Mouse (Mus musculus) intestine, postnatal 0 days (tissue): ENCODE results near the gene Ipo8. TPM values are rescaled to one million over a fixed set of nuclear protein-coding genes. Genes with fewer than 3 reads are reported as not detected.

Source experiments
- ATAC-seq: fragments of 200-750 bp; cut with Nextera tagmentation; 2 replicates; pipeline ENCODE4 v1.8.0; 2017; ENCODE audit warnings: mild to moderate bottlenecking, moderate TSS enrichment, moderate library complexity
- H3K27ac ChIP-seq: fragments of 300-500 bp; sonication (generic); 2 replicates; pipeline ENCODE4 v1.5.1; 2014; ENCODE audit warnings: mild to moderate bottlenecking, low read depth, low read length, moderate library complexity
- H3K27me3 ChIP-seq: fragments of 300-500 bp; sonication (generic); replicated peaks from 2 replicates; pipeline ENCODE4 v1.6.1; 2014; ENCODE audit warnings: low read length, mixed read lengths; ENCODE audit not compliant: control insufficient read depth, insufficient read depth
- H3K36me3 ChIP-seq: fragments of 300-500 bp; sonication (generic); 2 replicates; pipeline ENCODE4 v1.6.1; 2014; ENCODE audit warnings: mild to moderate bottlenecking, moderate library complexity; ENCODE audit not compliant: control insufficient read depth, insufficient read depth
- H3K4me1 ChIP-seq: fragments of 300-500 bp; sonication (generic); replicated peaks from 2 replicates; pipeline ENCODE4 v1.6.1; 2014; ENCODE audit warnings: antibody characterized with exemption, low read length, mixed read lengths; ENCODE audit not compliant: control insufficient read depth, insufficient read depth
- H3K4me2 ChIP-seq: fragments of 300-500 bp; sonication (generic); replicated peaks from 2 replicates; pipeline ENCODE4 v1.6.1; 2014; ENCODE audit warnings: low read depth, mild to moderate bottlenecking, moderate library complexity
- H3K4me3 ChIP-seq: fragments of 300-500 bp; sonication (generic); 2 replicates; pipeline ENCODE4 v1.5.1; 2014; ENCODE audit warnings: low read depth, low read length
- H3K9ac ChIP-seq: fragments of 300-500 bp; sonication (generic); 2 replicates; pipeline ENCODE4 v1.6.1; 2014; ENCODE audit warnings: mild to moderate bottlenecking, low read depth, low read length
- H3K9me3 ChIP-seq: fragments of 300-500 bp; sonication (generic); 2 replicates; pipeline ENCODE4 v1.6.1; 2016; ENCODE audit warnings: mixed run types; ENCODE audit not compliant: control insufficient read depth
- CTCF ChIP-seq: sonication (generic); IDR thresholded peaks from 2 replicates; pipeline ENCODE4 v1.5.1; 2016; ENCODE audit warnings: low read depth, mild to moderate bottlenecking, control low read depth, antibody characterized with exemption, moderate library complexity
- WGBS: fragments of 180-500 bp; shearing (Covaris S2); extraction: QIAGEN DNeasy Blood & Tissue Kit; methylation state at CpG from one replicate; pipeline ENCODE4 v1.1.7; 2014; 5-methylcytosine and 5-hydroxymethylcytosine counted together
- polyA plus RNA-seq: library from polyadenylated mRNA; unstranded; fragments of >200 nt; fragmentation: Nextera tagmentation; extraction: Ambion mirVana; gene quantifications from 2 replicates; pipeline ENCODE4 v1.2.1, GENCODE M21; 2015

The Ipo8 gene
- polyA plus RNA-seq, 1 experiment from 2014 or later = 16.5 TPM

- TF ChIP-seq CTCF = no peak
- no peaks in the 10 kb centered on the region for H3K4me1 ChIP-seq
- no peaks in the 10 kb centered on the region for H3K9me3 ChIP-seq
- no peak overlapping the region for H3K4me2 ChIP-seq
- peaks cover 55% of the 10 kb centered on the region for H3K36me3 ChIP-seq
- no peak for ATAC-seq
- no peaks in the 10 kb centered on the region for H3K27me3 ChIP-seq
- no peak overlapping the region; the same call in 1 of the 2 replicates for H3K27ac ChIP-seq
- H3K9ac ChIP-seq = no peak overlapping the region
- no peak overlapping the region for H3K4me3 ChIP-seq
- WGBS = 86% methylated on average over 2 of the region's 2 CpGs
Observed at GRCm38 (mm10) chr6:148795145-148795544, 36.1 kb downstream of the Ipo8 start.

GRCm38 (mm10) chr6:148789010-148789673, 42.1 kb downstream of the Ipo8 start:
- TF ChIP-seq CTCF = no peak

GRCm38 (mm10) chr6:148786186-148786585, 45.1 kb downstream of the Ipo8 start:
- no peak overlapping the region for H3K27ac ChIP-seq
- no peak for TF ChIP-seq CTCF
- WGBS = 85% methylated on average over 5 of the region's 5 CpGs
- H3K36me3 ChIP-seq = peaks cover 68% of the 10 kb centered on the region
- no peaks in the 10 kb centered on the region for H3K27me3 ChIP-seq
- no peak for ATAC-seq
- no peak overlapping the region for H3K4me3 ChIP-seq
- H3K4me1 ChIP-seq = no peaks in the 10 kb centered on the region
- H3K9me3 ChIP-seq = no peaks in the 10 kb centered on the region
- no peak overlapping the region for H3K4me2 ChIP-seq
- no peak overlapping the region for H3K9ac ChIP-seq

More at GRCm38 (mm10) chr6:148789010-148789673, 42.1 kb downstream of the Ipo8 start:
- Histone ChIP-seq H3K9ac (no peak overlapping the region), H3K4me1 (no peaks in the 10 kb centered on the region), H3K9me3 (no peaks in the 10 kb centered on the region), H3K36me3 (peaks cover 61% of the 10 kb centered on the region), H3K27me3 (no peaks in the 10 kb centered on the region), H3K4me3 (no peak overlapping the region), H3K27ac (no peak overlapping the region), H3K4me2 (no peak overlapping the region)
- ATAC-seq = peak; percentile 41; the same call in 1 of the 2 replicates
- WGBS = 79% methylated on average over 9 of the region's 9 CpGs

GRCm38 (mm10) chr6:148784418-148784817, 46.8 kb downstream of the Ipo8 start:
- Histone ChIP-seq H3K36me3 (peaks cover 66% of the 10 kb centered on the region), H3K9me3 (no peaks in the 10 kb centered on the region), H3K4me3 (no peak overlapping the region), H3K27ac (no peak overlapping the region), H3K4me1 (no peaks in the 10 kb centered on the region), H3K9ac (no peak overlapping the region), H3K27me3 (no peaks in the 10 kb centered on the region), H3K4me2 (no peak overlapping the region)
- TF ChIP-seq CTCF = no peak
- ATAC-seq = no peak
- WGBS = 95% methylated on average over 9 of the region's 9 CpGs

GRCm38 (mm10) chr6:148776236-148776635, 55.0 kb downstream of the Ipo8 start:
- ATAC-seq = no peak
- no peaks in the 10 kb centered on the region for H3K27me3 ChIP-seq
- H3K4me3 ChIP-seq = no peak overlapping the region
- H3K4me2 ChIP-seq = no peak overlapping the region
- H3K4me1 ChIP-seq = no peaks in the 10 kb centered on the region
- H3K9me3 ChIP-seq = no peaks in the 10 kb centered on the region
- TF ChIP-seq CTCF = no peak
- H3K9ac ChIP-seq = no peak overlapping the region
- 97% methylated on average over 2 of the region's 2 CpGs for WGBS
- H3K27ac ChIP-seq = no peak overlapping the region
- H3K36me3 ChIP-seq = peaks cover 56% of the 10 kb centered on the region

- 77% methylated on average over 3 of the region's 3 CpGs for WGBS
- no peak for TF ChIP-seq CTCF
- ATAC-seq = no peak
Observed at GRCm38 (mm10) chr6:148771423-148771822, 59.8 kb downstream of the Ipo8 start.

More at GRCm38 (mm10) chr6:148771423-148771822, 59.8 kb downstream of the Ipo8 start:
- Histone ChIP-seq H3K4me3 (no peak overlapping the region), H3K27ac (no peak overlapping the region), H3K27me3 (no peaks in the 10 kb centered on the region), H3K4me1 (no peaks in the 10 kb centered on the region), H3K9ac (no peak overlapping the region), H3K4me2 (no peak overlapping the region), H3K36me3 (peaks cover 42% of the 10 kb centered on the region), H3K9me3 (no peaks in the 10 kb centered on the region)
